Mouse (Mus musculus) limb, embryonic 11.5 days (tissue): ENCODE results near the gene Pdk1. TPM values are rescaled to one million over a fixed set of nuclear protein-coding genes. Genes with fewer than 3 reads are reported as not detected.

ENCODE experiments used
- ATAC-seq: fragments of 200-750 bp; cut with Nextera tagmentation; 2 replicates; pipeline ENCODE4 v1.8.0; 2017; ENCODE audit warnings: low read depth; ENCODE audit not compliant: insufficient number of reproducible peaks, low FRiP score, low TSS enrichment
- DNase-seq: peaks from one replicate; pipeline ENCODE4 v3.0.0-alpha.2; 2015; ENCODE audit warnings: low spot score
- H3K27ac ChIP-seq: fragments of 300-500 bp; sonication (generic); replicated peaks from 2 replicates; pipeline ENCODE4 v1.5.1; 2014; ENCODE audit warnings: low read depth, mild to moderate bottlenecking, low read length
- H3K27me3 ChIP-seq: fragments of 300-500 bp; sonication (generic); 2 replicates; pipeline ENCODE4 v1.6.1; 2014; ENCODE audit warnings: mild to moderate bottlenecking, low read length, mixed read lengths; ENCODE audit not compliant: control insufficient read depth, insufficient read depth
- H3K36me3 ChIP-seq: fragments of 300-500 bp; sonication (generic); 2 replicates; pipeline ENCODE4 v1.6.1; 2014; ENCODE audit warnings: mild to moderate bottlenecking, low read length, moderate library complexity, mixed read lengths; ENCODE audit not compliant: control insufficient read depth, insufficient read depth
- H3K4me1 ChIP-seq: fragments of 300-500 bp; sonication (generic); 2 replicates; pipeline ENCODE4 v1.6.1; 2014; ENCODE audit warnings: low read length, mixed read lengths; ENCODE audit not compliant: control insufficient read depth, insufficient read depth
- H3K4me2 ChIP-seq: fragments of 300-500 bp; sonication (generic); 2 replicates; pipeline ENCODE4 v1.6.1; 2014; ENCODE audit warnings: low read depth, mild to moderate bottlenecking, moderate library complexity; ENCODE audit not compliant: severe bottlenecking
- H3K4me3 ChIP-seq: fragments of 300-500 bp; sonication (generic); 2 replicates; pipeline ENCODE4 v1.5.1; 2014; ENCODE audit warnings: low read depth, low read length
- H3K9ac ChIP-seq: fragments of 300-500 bp; sonication (generic); 2 replicates; pipeline ENCODE4 v1.6.1; 2014; ENCODE audit warnings: mild to moderate bottlenecking, low read length
- H3K9me3 ChIP-seq: fragments of 300-500 bp; sonication (generic); 2 replicates; pipeline ENCODE4 v1.6.1; 2016; ENCODE audit warnings: low read length; ENCODE audit not compliant: control insufficient read depth
- WGBS: fragments of 180-500 bp; shearing (Covaris S2); extraction: QIAGEN DNeasy Blood & Tissue Kit; methylation state at CpG from one replicate; pipeline ENCODE4 v1.1.7; 2014; 5-methylcytosine and 5-hydroxymethylcytosine counted together
- polyA plus RNA-seq: library from polyadenylated mRNA; unstranded; fragments of >200 nt; fragmentation: Nextera tagmentation; extraction: Ambion mirVana; gene quantifications from 2 replicates; pipeline ENCODE4 v1.2.1, GENCODE M21; 2014

The Pdk1 gene
- polyA plus RNA-seq, 1 experiment from 2014 or later, result 49.1 TPM

- Histone ChIP-seq H3K9me3 (no peaks in the 10 kb centered on the region), H3K4me1 (no peaks in the 10 kb centered on the region), H3K36me3 (peaks cover 3% of the 10 kb centered on the region; the same call in 1 of the 2 replicates), H3K27me3 (no peaks in the 10 kb centered on the region), H3K9ac (no peak overlapping the region), H3K4me2 (no peak overlapping the region), H3K27ac (no peak overlapping the region), H3K4me3 (no peak overlapping the region)
- WGBS, result 84% methylated on average over 2 of the region's 2 CpGs
- no peak for ATAC-seq
- no peak for DNase-seq
Observed at GRCm38 (mm10) chr2:71878441-71878840, 5.4 kb downstream of the Pdk1 start.

- no peak for DNase-seq
- Histone ChIP-seq H3K27ac (no peak overlapping the region), H3K4me3 (no peak overlapping the region), H3K27me3 (no peaks in the 10 kb centered on the region), H3K9me3 (no peaks in the 10 kb centered on the region), H3K9ac (no peak overlapping the region), H3K4me1 (no peaks in the 10 kb centered on the region), H3K36me3 (peaks cover 3% of the 10 kb centered on the region; the same call in 1 of the 2 replicates), H3K4me2 (no peak overlapping the region)
- ATAC-seq, result no peak
Observed at GRCm38 (mm10) chr2:71878943-71879342, 5.9 kb downstream of the Pdk1 start.

GRCm38 (mm10) chr2:71882914-71883651 lies 10.1 kb downstream of the Pdk1 start:
- no peaks in the 10 kb centered on the region for H3K27me3 ChIP-seq
- WGBS, result 88% methylated on average over 19 of the region's 19 CpGs
- DNase-seq (no peak), ATAC-seq (no peak)
- no peaks in the 10 kb centered on the region for H3K4me1 ChIP-seq
- H3K4me2 ChIP-seq, result no peak overlapping the region
- H3K9me3 ChIP-seq, result no peaks in the 10 kb centered on the region
- H3K9ac ChIP-seq, result no peak overlapping the region
- peaks cover 3% of the 10 kb centered on the region; the same call in 1 of the 2 replicates for H3K36me3 ChIP-seq
- no peak overlapping the region for H3K27ac ChIP-seq
- H3K4me3 ChIP-seq, result no peak overlapping the region

- DNase-seq (no peak), ATAC-seq (no peak)
- H3K9ac ChIP-seq, result no peak overlapping the region
- H3K27ac ChIP-seq, result no peak overlapping the region
- no peak overlapping the region for H3K4me2 ChIP-seq
- 96% methylated on average over 4 of the region's 4 CpGs for WGBS
- H3K36me3 ChIP-seq, result peaks cover 2% of the 10 kb centered on the region; the same call in 1 of the 2 replicates
- no peaks in the 10 kb centered on the region for H3K9me3 ChIP-seq
- H3K4me3 ChIP-seq, result no peak overlapping the region
- H3K27me3 ChIP-seq, result no peaks in the 10 kb centered on the region
- no peaks in the 10 kb centered on the region for H3K4me1 ChIP-seq
Observed at GRCm38 (mm10) chr2:71887269-71887668, 14.2 kb downstream of the Pdk1 start.

- no peak overlapping the region for H3K4me3 ChIP-seq
- peaks cover 5% of the 10 kb centered on the region for H3K36me3 ChIP-seq
- WGBS, result 83% methylated on average over 4 of the region's 4 CpGs
- no peak for DNase-seq
- H3K27ac ChIP-seq, result no peak overlapping the region
- no peaks in the 10 kb centered on the region for H3K9me3 ChIP-seq
- H3K4me2 ChIP-seq, result no peak overlapping the region
- H3K4me1 ChIP-seq, result no peaks in the 10 kb centered on the region
- ATAC-seq, result no peak
- H3K9ac ChIP-seq, result no peak overlapping the region
- no peaks in the 10 kb centered on the region for H3K27me3 ChIP-seq
Observed at GRCm38 (mm10) chr2:71888437-71888836, 15.4 kb downstream of the Pdk1 start.

- no peak for DNase-seq
- Histone ChIP-seq H3K9me3 (no peaks in the 10 kb centered on the region), H3K9ac (no peak overlapping the region), H3K4me1 (no peaks in the 10 kb centered on the region), H3K27me3 (no peaks in the 10 kb centered on the region), H3K27ac (no peak overlapping the region), H3K36me3 (peaks cover 5% of the 10 kb centered on the region), H3K4me3 (no peak overlapping the region), H3K4me2 (no peak overlapping the region)
- no peak for ATAC-seq
- WGBS, result 93% methylated on average over 2 of the region's 2 CpGs
Observed at GRCm38 (mm10) chr2:71891536-71891935, 18.5 kb downstream of the Pdk1 start.

GRCm38 (mm10) chr2:71892741-71893349 lies 19.8 kb downstream of the Pdk1 start:
- no peak overlapping the region for H3K4me2 ChIP-seq
- ATAC-seq (no peak), DNase-seq (no peak)
- H3K9me3 ChIP-seq, result no peaks in the 10 kb centered on the region
- no peaks in the 10 kb centered on the region for H3K4me1 ChIP-seq
- no peak overlapping the region for H3K27ac ChIP-seq
- H3K4me3 ChIP-seq, result no peak overlapping the region
- H3K9ac ChIP-seq, result no peak overlapping the region
- WGBS, result 96% methylated on average over 7 of the region's 7 CpGs
- peaks cover 5% of the 10 kb centered on the region for H3K36me3 ChIP-seq
- no peaks in the 10 kb centered on the region for H3K27me3 ChIP-seq

GRCm38 (mm10) chr2:71895596-71896286 lies 22.7 kb downstream of the Pdk1 start:
- no peak for DNase-seq
- H3K9ac ChIP-seq, result no peak overlapping the region
- WGBS, result 95% methylated on average over 13 of the region's 13 CpGs
- no peak overlapping the region for H3K27ac ChIP-seq
- peaks cover 3% of the 10 kb centered on the region; the same call in 1 of the 2 replicates for H3K36me3 ChIP-seq
- no peaks in the 10 kb centered on the region for H3K27me3 ChIP-seq
- no peak overlapping the region for H3K4me3 ChIP-seq
- H3K9me3 ChIP-seq, result no peaks in the 10 kb centered on the region
- H3K4me2 ChIP-seq, result no peak overlapping the region
- ATAC-seq, result no peak
- no peaks in the 10 kb centered on the region for H3K4me1 ChIP-seq
